ENCODE assay signal across 8 mouse cellular contexts in genomic region chr7:31208237-31209054, GRCm38 (mm10). TPM values are rescaled to one million over a fixed set of nuclear protein-coding genes. Genes with fewer than 3 reads are reported as not detected.
DNase-seq lines count a peak whose midpoint lies in the region; ATAC-seq and TF ChIP-seq lines count a peak whose summit lies in the region.

No protein-coding gene starts in this region.

- H3K9me3 ChIP-seq in heart, embryonic 10.5 days, result no peaks in the 10 kb centered on the region
- H3K9me3 ChIP-seq in kidney, embryonic 14.5 days (ENCODE audit: control insufficient read depth, low read length), result no peaks in the 10 kb centered on the region
- H3K9me3 ChIP-seq in limb, embryonic 14.5 days (ENCODE audit: control insufficient read depth, low read length), result no peaks in the 10 kb centered on the region
- no peaks in the 10 kb centered on the region for H3K9me3 ChIP-seq in midbrain, embryonic 16.5 days (replicated peaks; ENCODE audit: control insufficient read depth, low read length, poor library complexity, severe bottlenecking)

- H3K4me3 ChIP-seq in heart, embryonic 10.5 days, result peak overlapping the region; percentile 69
- H3K4me3 ChIP-seq in kidney, embryonic 14.5 days (ENCODE audit: low read length), result peak overlapping the region; percentile 54
- peak overlapping the region; percentile 64 for H3K4me3 ChIP-seq in limb, embryonic 14.5 days (replicated peaks; ENCODE audit: low read length)
- H3K4me3 ChIP-seq in midbrain, embryonic 16.5 days (ENCODE audit: low read depth, low read length), result peak overlapping the region; percentile 53

- 29% methylated on average over 34 of the region's 34 CpGs for WGBS in heart, embryonic 10.5 days
- WGBS in kidney, embryonic 14.5 days, result 39% methylated on average over 34 of the region's 34 CpGs
- 37% methylated on average over 34 of the region's 34 CpGs for WGBS in limb, embryonic 14.5 days
- WGBS in midbrain, embryonic 16.5 days, result 31% methylated on average over 34 of the region's 34 CpGs

- H3K9ac ChIP-seq in kidney, embryonic 14.5 days (ENCODE audit: low read depth, low read length), result peak overlapping the region; percentile 68
- H3K9ac ChIP-seq in limb, embryonic 14.5 days (ENCODE audit: low read depth, low read length, severe bottlenecking), result peak overlapping the region; percentile 73
- H3K9ac ChIP-seq in midbrain, embryonic 16.5 days (ENCODE audit: low read depth, low read length), result peak overlapping the region; percentile 69

- H3K27ac ChIP-seq in heart, embryonic 10.5 days, result peak overlapping the region; percentile 74
- no peak overlapping the region for H3K27ac ChIP-seq in kidney, embryonic 14.5 days (ENCODE audit: low read depth, low read length)
- H3K27ac ChIP-seq in limb, embryonic 14.5 days (replicated peaks; ENCODE audit: low read depth, low read length), result peak overlapping the region; percentile 38; the same call in 1 of the 2 replicates
- H3K27ac ChIP-seq in midbrain, embryonic 16.5 days (ENCODE audit: low read length), result peak overlapping the region; percentile 5; the same call in 1 of the 2 replicates

- TF ChIP-seq POLR2A in brain, embryonic 14.5 days (IDR thresholded peaks at IDR 0.05; ENCODE audit: borderline replicate concordance, extremely low read depth, insufficient read depth, insufficient read length, poor library complexity, severe bottlenecking), result no peak
- TF ChIP-seq POLR2A in limb, embryonic 14.5 days (IDR thresholded peaks at IDR 0.05; ENCODE audit: borderline replicate concordance, extremely low read depth, insufficient read depth, insufficient read length), result 0 out of 2 replicates have a peak, but pooled peaks have one; percentile 53

- 0 out of 2 replicates have a peak, but pooled peaks cover 10% of the 10 kb centered on the region for H3K36me3 ChIP-seq in heart, embryonic 10.5 days
- no peaks in the 10 kb centered on the region for H3K36me3 ChIP-seq in kidney, embryonic 14.5 days (ENCODE audit: control insufficient read depth, insufficient read depth, low read length)
- H3K36me3 ChIP-seq in limb, embryonic 14.5 days (ENCODE audit: control insufficient read depth, insufficient read depth, low read length), result no peaks in the 10 kb centered on the region
- H3K36me3 ChIP-seq in midbrain, embryonic 16.5 days (ENCODE audit: control insufficient read depth, insufficient read depth, low read length), result peaks cover 5% of the 10 kb centered on the region; the same call in 1 of the 2 replicates

- DNase-seq in A20 (ENCODE audit: low read depth, low spot score), result peak; percentile 90
- DNase-seq in brain, embryonic 14.5 days (ENCODE audit: low read depth), result peak; percentile 91
- DNase-seq in heart, embryonic 10.5 days (ENCODE audit: low spot score), result peak; percentile 76
- peak; percentile 80 for DNase-seq in limb, embryonic 14.5 days (ENCODE audit: low spot score)
- peak; percentile 39 to 82 for DNase-seq in spleen, postnatal 10 days (ENCODE audit: low spot score in 2 of 2)

- peak overlapping the region; percentile 58 for H3K4me2 ChIP-seq in kidney, embryonic 14.5 days (replicated peaks; ENCODE audit: low read depth, low read length)
- peak overlapping the region; percentile 68 for H3K4me2 ChIP-seq in limb, embryonic 14.5 days (replicated peaks; ENCODE audit: low read depth, low read length, severe bottlenecking)
- peak overlapping the region; percentile 66 for H3K4me2 ChIP-seq in midbrain, embryonic 16.5 days (ENCODE audit: low read length)

- no peaks in the 10 kb centered on the region for H3K4me1 ChIP-seq in heart, embryonic 10.5 days
- no peaks in the 10 kb centered on the region for H3K4me1 ChIP-seq in kidney, embryonic 14.5 days (ENCODE audit: control insufficient read depth, insufficient read depth, low read length)
- 0 out of 2 replicates have a peak, but pooled peaks cover 3% of the 10 kb centered on the region for H3K4me1 ChIP-seq in limb, embryonic 14.5 days (ENCODE audit: control insufficient read depth, insufficient read depth, low read length)
- peaks cover 9% of the 10 kb centered on the region for H3K4me1 ChIP-seq in midbrain, embryonic 16.5 days (ENCODE audit: control insufficient read depth, insufficient read depth, low read length)

- H3K27me3 ChIP-seq in heart, embryonic 10.5 days (ENCODE audit: insufficient read depth, poor library complexity, severe bottlenecking), result no peaks in the 10 kb centered on the region
- H3K27me3 ChIP-seq in kidney, embryonic 14.5 days (ENCODE audit: control insufficient read depth, insufficient read depth, low read length), result no peaks in the 10 kb centered on the region
- H3K27me3 ChIP-seq in limb, embryonic 14.5 days (ENCODE audit: control insufficient read depth, insufficient read depth, low read length), result no peaks in the 10 kb centered on the region
- H3K27me3 ChIP-seq in midbrain, embryonic 16.5 days (ENCODE audit: control insufficient read depth, insufficient read depth, low read depth, low read length), result no peaks in the 10 kb centered on the region

- peak; percentile 90 for ATAC-seq in erythroblast, adult 5-6 weeks (replicated peaks; ENCODE audit: low FRiP score, poor library complexity, severe bottlenecking)
- peak; percentile 85 for ATAC-seq in kidney, embryonic 14.5 days (ENCODE audit: low FRiP score, low TSS enrichment)
- peak; percentile 82 for ATAC-seq in limb, embryonic 14.5 days (ENCODE audit: low FRiP score, low read depth)
- peak; percentile 91 for ATAC-seq in midbrain, embryonic 16.5 days

- no peak for TF ChIP-seq CTCF in brain, embryonic 14.5 days (IDR thresholded peaks at IDR 0.05; ENCODE audit: borderline replicate concordance, extremely low read depth, insufficient read depth, insufficient read length)

RNA-seq across cellular contexts. Expression of gene Gramd1a, which starts 52.8 kb away (rescaled TPM):
- 404 and 573 TPM in 2 replicates for polyA plus RNA-seq in brain, embryonic 14.5 days (2012; rRNA removed)
- total RNA-seq in erythroblast, adult 5-6 weeks (2015; ENCODE audit: low replicate concordance), result 20.9 and 27.9 TPM in 2 replicates
- 4.9 and 6.2 TPM in 2 replicates for total RNA-seq in erythroblast, adult 5-6 weeks (2017; ENCODE audit: low replicate concordance)
- 58.1 and 70.9 TPM in 2 replicates for polyA plus RNA-seq in heart, embryonic 10.5 days (2016; fragmentation: Nextera tagmentation; extraction: Ambion mirVana)
- polyA plus RNA-seq in kidney, embryonic 14.5 days (2014; fragmentation: Nextera tagmentation; extraction: Ambion mirVana), result 50.3 and 61.9 TPM in 2 replicates
- polyA plus RNA-seq in limb, embryonic 14.5 days (2012; rRNA removed), result 157 and 216 TPM in 2 replicates
- polyA plus RNA-seq in limb, embryonic 14.5 days (2014; fragmentation: Nextera tagmentation; extraction: Ambion mirVana), result 59.8 and 83.0 TPM in 2 replicates
- 239 and 246 TPM in 2 replicates for polyA plus RNA-seq in midbrain, embryonic 16.5 days (2015; fragmentation: Nextera tagmentation; extraction: Ambion mirVana)
